Mouse (Mus musculus): ENCODE results near the gene Auts2.

Auts2 gene

GRCm38 (mm10) chr5:132448401-132449066, 94.6 kb downstream of the Auts2 start:
- no peak for DNase-seq (ENCODE audit: low spot score in 2 of 2)

- DNase-seq (ENCODE audit: low spot score in 2 of 2): no peak
Observed at GRCm38 (mm10) chr5:132445213-132445954, 97.8 kb downstream of the Auts2 start.

- DNase-seq (ENCODE audit: low spot score in 2 of 2): no peak
Observed at GRCm38 (mm10) chr5:132442948-132443347, 100.2 kb downstream of the Auts2 start.

- no peak for DNase-seq (ENCODE audit: low spot score in 2 of 2)
Observed at GRCm38 (mm10) chr5:132438414-132438813, 104.7 kb downstream of the Auts2 start.

- DNase-seq (ENCODE audit: low spot score in 2 of 2): no peak
Observed at GRCm38 (mm10) chr5:132437994-132438393, 105.2 kb downstream of the Auts2 start.

- DNase-seq (ENCODE audit: low spot score in 2 of 2): no peak
Observed at GRCm38 (mm10) chr5:132437478-132437877, 105.7 kb downstream of the Auts2 start.

- no peak for DNase-seq (ENCODE audit: low spot score in 2 of 2)
Observed at GRCm38 (mm10) chr5:132436901-132437300, 106.2 kb downstream of the Auts2 start.

GRCm38 (mm10) chr5:132436473-132436872, 106.7 kb downstream of the Auts2 start:
- no peak for DNase-seq (ENCODE audit: low spot score in 2 of 2)

- DNase-seq (ENCODE audit: low spot score in 2 of 2): no peak
Observed at GRCm38 (mm10) chr5:132435401-132435800, 107.7 kb downstream of the Auts2 start.

- DNase-seq (ENCODE audit: low spot score in 2 of 2): no peak
Observed at GRCm38 (mm10) chr5:132433377-132434115, 109.6 kb downstream of the Auts2 start.

GRCm38 (mm10) chr5:132429363-132429762, 113.8 kb downstream of the Auts2 start:
- DNase-seq (ENCODE audit: low spot score in 2 of 2): no peak

GRCm38 (mm10) chr5:132426342-132426741, 116.8 kb downstream of the Auts2 start:
- no peak for DNase-seq (ENCODE audit: low spot score in 2 of 2)

GRCm38 (mm10) chr5:132425792-132426309, 117.3 kb downstream of the Auts2 start:
- DNase-seq (ENCODE audit: low spot score in 2 of 2): no peak

GRCm38 (mm10) chr5:132410338-132410852, 132.7 kb downstream of the Auts2 start:
- DNase-seq (ENCODE audit: low spot score in 2 of 2): no peak

- DNase-seq (ENCODE audit: low spot score in 2 of 2): no peak
Observed at GRCm38 (mm10) chr5:132408892-132409575, 134.1 kb downstream of the Auts2 start.

GRCm38 (mm10) chr5:132400556-132400955, 142.6 kb downstream of the Auts2 start:
- DNase-seq (ENCODE audit: low spot score in 2 of 2): no peak

- peak in 1 of 2 experiments; percentile 24 for DNase-seq (ENCODE audit: low spot score in 2 of 2)
Observed at GRCm38 (mm10) chr5:132399486-132399885, 143.7 kb downstream of the Auts2 start.

GRCm38 (mm10) chr5:132395922-132396321, 147.2 kb downstream of the Auts2 start:
- no peak for DNase-seq (ENCODE audit: low spot score in 2 of 2)

- DNase-seq (ENCODE audit: low spot score in 2 of 2): no peak
Observed at GRCm38 (mm10) chr5:132394800-132395575, 148.2 kb downstream of the Auts2 start.

Data from frontal cortex, postnatal 14 days (tissue).